22 mouse cellular contexts compared by ENCODE assay signal in the genomic region with DNA sequence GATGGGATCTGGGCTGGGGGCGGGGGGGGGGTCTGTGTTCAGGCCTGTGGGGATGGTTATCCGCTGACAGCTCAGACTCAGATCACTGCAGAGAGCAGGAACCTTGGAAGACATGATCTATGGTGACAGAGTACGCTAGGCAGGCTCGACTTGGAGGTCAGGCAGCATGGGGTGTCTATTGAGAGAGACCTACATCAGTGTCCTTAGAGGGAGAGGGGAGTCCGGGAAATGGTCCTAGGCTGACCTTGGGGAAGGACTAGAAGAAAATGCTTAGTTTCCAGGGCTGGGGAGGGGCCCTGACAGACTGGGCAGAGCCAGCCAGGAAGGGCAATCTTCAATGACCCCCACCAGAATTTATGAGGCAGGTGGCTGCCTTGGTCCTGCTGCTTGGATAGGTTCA. TPM values are rescaled to one million over a fixed set of nuclear protein-coding genes. Genes with fewer than 3 reads are reported as not detected.
DNase-seq lines count a peak whose midpoint lies in the region; ATAC-seq and TF ChIP-seq lines count a peak whose summit lies in the region.
"Had no signal": no experiment of that assay in that cellular context is flagged by ENCODE, and none has a peak within 500 bp of the region (broad histone marks: within the 10 kb centered on the region; RNA-seq: fewer than 3 reads in every experiment).

No protein-coding gene starts in this region.

- no peak overlapping the region for H3K4me2 ChIP-seq in hindbrain, embryonic 16.5 days (ENCODE audit: low read length)
- H3K4me2 ChIP-seq: embryonic facial prominence, embryonic 12.5 days; forebrain, embryonic 12.5 days; heart, embryonic 11.5 days; heart, embryonic 15.5 days had no signal

- 65% methylated on average over 5 of the region's 5 CpGs for WGBS in hindbrain, embryonic 16.5 days
- 59% methylated on average over 5 of the region's 5 CpGs for WGBS in hindbrain, embryonic 10.5 days

- no peaks in the 10 kb centered on the region for H3K9me3 ChIP-seq in hindbrain, embryonic 16.5 days (ENCODE audit: control insufficient read depth, low read length)
- H3K9me3 ChIP-seq in hindbrain, embryonic 10.5 days: no peaks in the 10 kb centered on the region
- H3K9me3 ChIP-seq: embryonic facial prominence, embryonic 12.5 days; forebrain, embryonic 12.5 days; heart, embryonic 15.5 days had no signal

- intact Hi-C loops in left cerebral cortex, adult 2 months (cut with DNase I): loop anchor here (1.0 to 5.0 kb wide), 2 partner anchors 253 to 439 kb away; a partner anchor contains a TSS
- intact Hi-C loops in left cerebral cortex, postnatal 36 days (cut with DNase I): loop anchor here (10.0 kb wide), 1 partner anchor 251 kb away; no protein-coding TSS in a partner anchor

- peak; percentile 2; the same call in 1 of the 2 replicates for ATAC-seq in hindbrain, embryonic 16.5 days

- no peak overlapping the region for H3K4me3 ChIP-seq in hindbrain, embryonic 16.5 days (ENCODE audit: low read length)
- H3K4me3 ChIP-seq in hindbrain, embryonic 10.5 days: no peak overlapping the region
- no peak overlapping the region for H3K4me3 ChIP-seq in left cerebral cortex, adult 2 months
- H3K4me3 ChIP-seq: embryonic facial prominence, embryonic 12.5 days; forebrain, embryonic 12.5 days; heart, adult 2 months; heart, embryonic 15.5 days had no signal

- peak; percentile 52 for DNase-seq in adrenal gland, adult 2 months
- no peak for DNase-seq in adrenal gland, postnatal 10 days
- no peak for DNase-seq in hindbrain, embryonic 10.5 days (ENCODE audit: low spot score)
- DNase-seq in left cerebral cortex, adult 2 months (ENCODE audit: extremely low spot score in 1 of 2, low spot score in 2 of 2): no peak
- DNase-seq in left cerebral cortex, postnatal 36 days (ENCODE audit: low spot score in 2 of 2): no peak
- peak; percentile 18 to 38 for DNase-seq in adrenal gland, postnatal 36 days
- DNase-seq in ovary, postnatal 36 days (ENCODE audit: low spot score): no peak
- DNase-seq: gastrocnemius, postnatal 14 days; kidney, adult 11 months had no signal

- no peaks in the 10 kb centered on the region for H3K4me1 ChIP-seq in hindbrain, embryonic 16.5 days (ENCODE audit: control insufficient read depth, insufficient read depth, low read depth, low read length)
- H3K4me1 ChIP-seq in hindbrain, embryonic 10.5 days (replicated peaks): peaks cover 21% of the 10 kb centered on the region
- H3K4me1 ChIP-seq: embryonic facial prominence, embryonic 12.5 days; forebrain, embryonic 12.5 days; heart, embryonic 15.5 days had no signal

- no peak overlapping the region for H3K27ac ChIP-seq in hindbrain, embryonic 16.5 days (ENCODE audit: low read depth, low read length)
- H3K27ac ChIP-seq in hindbrain, embryonic 10.5 days: no peak overlapping the region
- H3K27ac ChIP-seq in left cerebral cortex, adult 2 months: peak overlapping the region; percentile 57
- H3K27ac ChIP-seq: embryonic facial prominence, embryonic 12.5 days; forebrain, embryonic 12.5 days; heart, adult 2 months; heart, embryonic 15.5 days had no signal

- TF ChIP-seq CTCF in left cerebral cortex, adult 2 months (IDR thresholded peaks at IDR 0.05): no peak

- H3K36me3 ChIP-seq in hindbrain, embryonic 16.5 days (ENCODE audit: control insufficient read depth, insufficient read depth, low read length): no peaks in the 10 kb centered on the region
- no peaks in the 10 kb centered on the region for H3K36me3 ChIP-seq in hindbrain, embryonic 10.5 days
- H3K36me3 ChIP-seq: embryonic facial prominence, embryonic 12.5 days; forebrain, embryonic 12.5 days; heart, embryonic 15.5 days had no signal

- H3K27me3 ChIP-seq in hindbrain, embryonic 16.5 days (replicated peaks; ENCODE audit: control insufficient read depth, insufficient read depth, low read length): no peaks in the 10 kb centered on the region
- H3K27me3 ChIP-seq in hindbrain, embryonic 10.5 days (ENCODE audit: insufficient read depth, poor library complexity, severe bottlenecking): no peaks in the 10 kb centered on the region; the same call in 1 of the 2 replicates
- H3K27me3 ChIP-seq: embryonic facial prominence, embryonic 12.5 days; forebrain, embryonic 12.5 days had no signal

- no peak overlapping the region for H3K9ac ChIP-seq in hindbrain, embryonic 16.5 days (ENCODE audit: low read depth, low read length)
- H3K9ac ChIP-seq: embryonic facial prominence, embryonic 12.5 days; forebrain, embryonic 12.5 days; forebrain, postnatal 0 days; heart, embryonic 15.5 days had no signal

RNA-seq across cellular contexts. Expression of a gene that starts 33.6 kb away (rescaled TPM):
- total RNA-seq in adrenal gland, adult 2 months (2021): 1 to 10 TPM; 3.9 to 8.5 TPM
- 1.5 and 2.1 TPM in 2 replicates for polyA plus RNA-seq in adrenal gland, adult 2 months (2012; rRNA removed)
- total RNA-seq in adrenal gland, postnatal 10 days (2021): 1 to 10 TPM; 3.9 to 5.8 TPM
- polyA plus RNA-seq in hindbrain, embryonic 16.5 days (2015; fragmentation: Nextera tagmentation; extraction: Ambion mirVana): 36.5 and 42.3 TPM in 2 replicates
- 1.7 and 5.8 TPM in 2 replicates for polyA plus RNA-seq in hindbrain, embryonic 10.5 days (2016; fragmentation: Nextera tagmentation; extraction: Ambion mirVana)
- total RNA-seq in left cerebral cortex, adult 2 months (2021): 100 to 1,000 TPM; 729 to 754 TPM
- 100 to 1,000 TPM; 722 to 790 TPM for total RNA-seq in left cerebral cortex, postnatal 36 days (2021)
- 1 to 10 TPM; 3.9 to 6.1 TPM for total RNA-seq in adrenal gland, postnatal 36 days (2021)
- total RNA-seq: common myeloid progenitor, adult 5-6 weeks; hematopoietic stem cell, adult 5-6 weeks had no signal
- polyA plus RNA-seq: C2C12 had no signal

RNA-seq across cellular contexts. Expression of a gene that starts 55.0 kb away (rescaled TPM):
- total RNA-seq in adrenal gland, adult 2 months (2021): under 1 TPM in 1 of 2 experiments, not detected in 1; 0.06 TPM
- 0.02 and 0.13 TPM in 2 replicates for polyA plus RNA-seq in adrenal gland, adult 2 months (2012; rRNA removed)
- total RNA-seq in adrenal gland, postnatal 10 days (2021): under 1 TPM; 0.30 TPM
- polyA plus RNA-seq in hindbrain, embryonic 16.5 days (2015; fragmentation: Nextera tagmentation; extraction: Ambion mirVana): 109 and 136 TPM in 2 replicates
- polyA plus RNA-seq in hindbrain, embryonic 10.5 days (2016; fragmentation: Nextera tagmentation; extraction: Ambion mirVana): 0.35 and 0.47 TPM in 2 replicates
- total RNA-seq in left cerebral cortex, adult 2 months (2021): 10 to 100 TPM; 75.3 to 84.5 TPM
- 10 to 100 TPM; 80.9 to 87.4 TPM for total RNA-seq in left cerebral cortex, postnatal 36 days (2021)
- under 1 TPM in 1 of 2 experiments, not detected in 1; 0.13 TPM for total RNA-seq in adrenal gland, postnatal 36 days (2021)
- total RNA-seq: common myeloid progenitor, adult 5-6 weeks; heart, adult 2 months; heart, postnatal 14 days; hematopoietic stem cell, adult 5-6 weeks; MEL had no signal
- polyA plus RNA-seq: C2C12; gonadal fat pad, adult 2 months; heart, adult 2 months; heart, embryonic 11.5 days had no signal

Comparison
In these comparisons a context has a peak if more than half of its experiments do, and no peak if none do; other contexts are left out.
1. DNase-seq: peak in adrenal gland, adult 2 months (single experiment) and adrenal gland, postnatal 36 days (2 of 2); none in adrenal gland, postnatal 10 days (single experiment), hindbrain, embryonic 10.5 days (single experiment), left cerebral cortex, adult 2 months (0 of 2), left cerebral cortex, postnatal 36 days (0 of 2) and ovary, postnatal 36 days (single experiment).
2. RNA of a gene that starts 33.6 kb away (total RNA-seq): 722 to 790 TPM in left cerebral cortex, postnatal 36 days and 729 to 754 TPM in left cerebral cortex, adult 2 months; 3.9 to 8.5 TPM in adrenal gland, adult 2 months, 3.9 to 6.1 TPM in adrenal gland, postnatal 36 days and 3.9 to 5.8 TPM in adrenal gland, postnatal 10 days; every median in the first group is over 10 times any median in the second.
3. RNA of a gene that starts 55.0 kb away (total RNA-seq): 80.9 to 87.4 TPM in left cerebral cortex, postnatal 36 days and 75.3 to 84.5 TPM in left cerebral cortex, adult 2 months; 0.30 TPM in adrenal gland, postnatal 10 days, 0.13 TPM in adrenal gland, postnatal 36 days and 0.06 TPM in adrenal gland, adult 2 months; every median in the first group is over 10 times any median in the second.